Mouse (Mus musculus): ENCODE results near the gene Sec1. TPM values are rescaled to one million over a fixed set of nuclear protein-coding genes. Genes with fewer than 3 reads are reported as not detected.
A peak's percentile ranks its signal among the peaks of the same experiment; 100 is the strongest.
"Not testable (repeated sequence)": the region's sequence is repeated elsewhere in the genome, so short reads cannot be mapped to it uniquely, and the experiment has no call there.

The Sec1 gene
- total RNA-seq, 2 experiments from 2014 or later, result 1.2 to 1.7 TPM

DNA sequence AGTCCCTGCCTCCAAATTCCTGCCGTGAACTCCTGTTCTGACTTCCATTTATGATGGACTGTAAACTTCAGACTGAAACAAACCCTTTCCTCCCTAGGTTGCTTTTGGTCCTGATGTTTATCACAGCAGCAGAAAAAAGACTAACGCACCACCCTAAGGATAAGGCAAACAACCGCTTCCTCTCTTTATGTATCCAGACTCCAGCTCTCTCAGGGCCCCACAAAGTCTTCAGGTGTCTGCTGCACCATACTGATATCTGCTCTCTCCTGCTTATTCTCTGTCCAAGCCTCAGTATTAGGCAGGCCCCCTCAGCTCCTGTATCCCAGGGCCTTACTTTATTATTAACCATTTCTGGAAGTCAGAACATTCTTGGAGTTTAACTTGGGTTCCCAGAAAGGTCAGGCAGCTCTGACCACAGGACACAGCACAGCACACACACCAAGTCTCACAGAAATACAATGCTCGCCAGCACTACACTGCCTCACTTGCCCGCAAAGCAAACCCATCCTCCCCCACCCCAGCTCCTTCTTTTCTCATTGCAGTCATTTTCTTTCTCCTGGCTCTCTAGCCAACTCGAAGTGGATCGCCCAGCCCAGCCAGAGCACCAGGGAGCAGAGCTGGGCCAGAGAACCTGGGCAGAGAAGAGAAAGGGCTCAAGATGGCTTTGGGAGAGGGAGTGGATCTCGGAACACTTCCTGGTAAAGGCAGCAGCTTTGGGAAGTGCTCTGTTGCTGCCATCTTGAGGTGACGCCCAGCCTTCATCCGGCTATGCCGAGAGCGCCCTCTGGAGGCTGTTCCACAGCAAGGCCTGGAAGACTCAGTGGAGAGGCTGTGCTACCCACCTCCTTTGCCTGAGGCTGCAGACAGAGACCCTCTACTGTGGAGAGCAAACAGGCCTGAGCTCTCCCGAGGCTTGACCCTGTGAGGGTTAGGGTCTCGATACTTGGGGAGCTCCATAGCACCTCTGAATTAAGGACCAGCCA is 11.8 kb downstream of the Sec1 start:
- peak; percentile 87 to 90 for DNase-seq (ENCODE audit: low spot score in 2 of 2)

DNA sequence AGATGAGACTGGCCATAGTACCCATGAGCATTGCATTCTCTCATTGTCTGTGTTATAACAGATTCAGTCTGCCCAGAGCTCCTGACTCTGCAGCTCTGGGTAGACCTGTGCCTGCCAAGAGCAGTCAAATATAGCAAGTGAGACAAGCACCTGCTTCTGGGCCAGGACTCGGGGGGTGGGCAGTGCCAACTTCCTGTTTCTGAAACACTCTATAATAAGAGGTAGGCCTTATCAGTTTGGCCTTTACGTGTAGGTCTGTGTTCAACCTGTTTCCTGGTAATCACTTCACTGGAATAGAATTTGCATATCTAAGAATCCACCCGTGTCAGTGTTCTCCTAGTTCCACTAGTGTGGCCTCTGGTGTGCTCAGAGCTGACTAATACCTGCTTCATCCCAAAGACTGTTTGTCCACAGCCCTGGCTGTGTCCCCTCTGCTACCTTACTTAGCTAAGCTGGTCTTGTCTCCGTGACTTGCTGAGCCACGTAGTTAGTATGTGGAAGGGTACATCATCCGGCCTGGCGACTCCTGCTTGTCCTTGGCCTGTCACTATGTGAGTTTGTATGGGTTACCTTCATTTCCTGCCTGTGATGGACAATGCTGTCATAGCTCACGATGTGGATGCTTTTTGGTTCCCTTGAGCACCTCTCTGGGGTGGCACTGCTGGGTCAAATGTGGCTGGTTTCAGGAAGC is 13.0 kb downstream of the Sec1 start:
- no peak for DNase-seq (ENCODE audit: low spot score in 2 of 2)

DNA sequence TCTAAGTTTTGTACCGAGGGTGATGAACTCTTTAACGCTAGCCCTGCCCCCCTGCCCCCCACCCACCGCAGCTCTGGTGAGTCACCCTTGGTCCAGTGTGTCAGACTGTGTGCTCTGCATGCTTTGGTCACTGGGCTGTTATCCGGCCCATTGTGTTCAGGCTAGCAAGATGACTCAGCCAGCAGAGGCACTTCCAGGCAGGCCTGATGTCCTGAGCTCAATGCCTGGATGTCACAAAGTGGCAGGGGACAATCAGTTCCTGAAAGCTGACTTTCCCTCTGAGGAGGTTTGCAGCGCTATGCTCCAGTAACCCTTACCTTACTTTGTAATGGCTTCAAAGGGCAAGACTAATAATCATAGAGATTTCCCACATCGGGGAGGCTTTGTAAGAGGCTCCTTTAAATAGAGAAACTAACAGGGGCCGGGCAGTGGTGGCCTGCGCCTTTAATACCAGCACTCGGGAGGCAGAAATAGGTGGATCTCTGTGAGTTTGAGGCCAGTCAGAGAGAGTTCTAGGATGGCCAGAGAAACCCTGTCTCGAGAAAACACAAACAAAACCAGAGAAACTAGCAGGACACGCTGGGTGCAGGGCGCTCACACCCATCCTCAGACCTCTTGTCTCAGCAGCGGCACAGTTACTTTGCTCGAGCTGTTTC is 14.1 kb downstream of the Sec1 start:
- no peak for DNase-seq (ENCODE audit: low spot score in 2 of 2)

DNA sequence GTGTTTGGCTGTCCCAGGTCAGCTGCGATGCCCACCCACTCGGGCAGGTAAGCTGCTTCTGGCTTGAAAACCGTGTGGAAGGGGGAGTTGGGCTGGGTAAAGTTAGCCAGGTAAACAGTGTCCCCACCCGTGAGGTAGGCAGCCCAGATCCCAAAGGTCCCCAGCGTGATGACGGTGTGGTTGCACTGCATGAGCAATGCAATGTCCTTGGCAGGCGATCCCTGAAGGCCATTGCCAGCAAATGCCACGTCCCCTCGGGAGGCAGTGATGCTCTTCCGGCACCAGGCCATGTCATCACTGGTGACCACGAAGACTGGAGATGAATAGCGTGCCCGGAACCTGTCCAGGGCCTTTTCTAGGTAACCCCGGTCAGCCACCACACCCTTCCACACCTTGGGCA is 15.7 kb downstream of the Sec1 start:
- DNase-seq (ENCODE audit: low spot score in 2 of 2), result no peak

DNA sequence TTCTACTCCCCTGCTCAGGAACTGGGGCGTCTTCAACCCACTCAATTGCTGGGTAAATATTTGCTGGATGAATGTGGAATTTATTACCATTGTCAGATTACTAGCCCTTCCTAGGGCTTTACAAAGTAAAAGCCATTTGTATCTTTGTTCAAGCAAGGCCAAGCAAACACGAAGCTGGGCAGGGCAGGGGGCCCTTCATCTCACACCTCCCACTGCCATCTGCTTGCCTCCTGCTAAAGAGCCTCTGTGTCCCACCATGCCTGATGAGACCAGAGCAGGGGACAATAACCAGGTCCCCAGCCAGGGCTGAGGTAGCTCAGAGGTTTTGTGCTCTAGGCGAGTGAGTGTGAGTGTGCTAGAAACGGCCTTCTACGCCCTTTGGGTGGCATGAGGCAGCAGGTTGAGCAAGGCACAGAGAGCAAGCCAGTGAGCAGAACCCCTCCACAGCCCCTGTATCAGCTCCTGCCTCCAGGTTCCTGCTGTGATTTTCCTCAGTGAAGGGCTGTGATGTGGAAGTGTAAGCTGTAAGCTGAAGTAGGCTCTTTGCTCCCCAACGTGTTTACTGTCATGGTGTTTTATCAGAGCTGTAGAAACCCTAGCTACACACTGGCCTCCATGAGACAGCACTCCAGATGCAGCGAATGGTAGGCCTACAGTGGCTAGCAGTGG is 16.4 kb downstream of the Sec1 start:
- no peak for DNase-seq (ENCODE audit: low spot score in 2 of 2)

DNA sequence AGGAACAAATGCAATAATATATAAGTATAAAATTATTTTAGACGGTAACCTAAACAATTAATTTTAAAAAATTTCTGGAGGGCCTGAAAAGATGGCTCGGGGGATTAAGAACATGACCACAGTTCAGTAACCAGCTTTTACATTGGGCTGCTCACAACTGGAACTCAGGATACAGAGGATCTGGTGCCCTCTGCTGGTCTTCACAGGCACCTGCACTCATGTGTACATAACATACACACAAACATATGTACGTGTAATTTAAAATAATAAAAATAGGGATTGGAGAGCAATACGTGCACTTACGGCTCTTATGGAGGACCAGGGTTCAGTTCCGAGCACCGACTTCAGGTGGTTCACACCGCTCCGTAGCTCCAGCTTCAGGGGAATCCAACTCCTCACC is 25.3 kb downstream of the Sec1 start:
- DNase-seq (ENCODE audit: low spot score in 2 of 2), result no peak

DNA sequence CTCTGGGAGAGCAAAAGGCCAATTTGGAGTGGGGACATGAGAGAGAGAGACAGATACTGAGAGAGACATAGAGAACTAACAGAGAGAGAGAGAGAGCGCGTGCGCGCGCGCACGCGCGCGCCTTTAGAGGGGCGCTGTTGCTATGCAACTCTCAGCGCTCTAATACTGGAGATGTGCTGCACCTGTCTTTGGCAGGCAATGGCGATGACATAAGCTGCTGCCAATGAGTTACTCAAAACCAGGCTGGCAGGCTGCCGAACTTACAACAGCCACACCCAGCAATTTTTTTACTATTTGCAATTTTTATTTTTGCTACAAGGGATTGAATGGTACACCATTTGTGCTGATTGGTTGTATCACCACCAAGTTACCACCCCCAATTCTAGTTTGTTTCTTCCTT is 26.4 kb downstream of the Sec1 start:
- DNase-seq (ENCODE audit: low spot score in 2 of 2), result no peak

DNA sequence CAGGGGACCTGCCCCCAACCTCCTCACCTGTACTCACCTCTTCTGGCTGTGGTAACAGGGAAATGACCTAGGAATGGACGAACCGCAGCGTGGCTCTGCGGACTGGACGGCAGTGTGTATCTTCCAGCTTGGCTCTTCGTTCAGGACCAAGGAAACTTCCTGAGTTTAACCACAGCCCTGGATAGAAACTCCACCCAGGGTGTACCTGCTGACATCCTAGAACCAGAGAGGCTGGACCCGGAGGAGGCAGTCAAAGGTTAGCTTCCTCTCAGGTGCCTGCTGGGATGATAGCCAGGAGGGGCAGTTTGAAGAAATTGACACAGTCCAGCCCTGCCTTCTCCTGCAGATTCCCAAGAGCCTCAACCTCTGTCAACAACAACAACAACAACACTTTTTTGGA is 28.0 kb downstream of the Sec1 start, which contains the start of gene Fut2:
Fut2 (minus strand) TSS at position 234 of the 400 bp plus-strand sequence.
- no peak for DNase-seq (ENCODE audit: low spot score in 2 of 2)

DNA sequence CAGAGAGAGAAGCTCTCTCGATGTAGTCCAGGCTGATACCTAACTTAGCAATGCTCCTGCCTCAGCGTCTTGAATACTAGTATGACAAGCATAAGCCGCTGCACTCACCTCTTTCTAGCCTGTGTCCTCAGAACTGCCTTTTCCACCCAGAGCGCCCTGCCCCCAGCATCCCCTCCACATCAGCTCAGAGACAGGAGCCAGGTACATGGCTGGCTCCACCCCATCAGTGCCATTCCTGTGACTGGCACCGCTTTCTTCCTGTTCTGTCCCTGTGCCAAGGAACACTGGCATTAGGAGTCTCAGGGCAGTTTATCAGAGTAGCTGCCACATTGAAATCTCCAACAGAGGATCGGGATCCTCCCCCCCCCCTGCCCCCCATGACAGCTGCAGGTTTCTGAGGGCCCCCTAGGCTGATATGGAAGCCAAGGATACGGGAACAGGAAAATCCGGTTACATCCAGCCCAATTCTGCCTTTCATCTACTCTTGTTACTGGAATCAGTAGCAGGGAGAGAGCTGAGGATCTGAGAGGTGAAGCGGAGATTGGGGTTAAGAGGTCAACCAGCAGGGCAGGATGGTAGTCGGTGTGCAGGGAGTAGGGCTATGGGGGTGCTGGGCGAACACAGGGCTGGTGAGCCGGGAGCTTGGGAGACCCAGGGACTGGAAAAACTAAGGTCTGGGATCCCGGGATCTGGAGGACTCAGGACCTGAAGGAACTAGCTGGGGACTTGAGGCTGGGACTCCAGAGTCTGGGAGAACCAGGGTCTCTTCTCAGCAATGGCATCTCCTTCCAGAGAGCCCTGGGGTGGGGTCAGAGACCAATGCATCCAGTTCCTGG is 28.7 kb downstream of the Sec1 start:
- no peak for DNase-seq (ENCODE audit: low spot score in 2 of 2)

DNA sequence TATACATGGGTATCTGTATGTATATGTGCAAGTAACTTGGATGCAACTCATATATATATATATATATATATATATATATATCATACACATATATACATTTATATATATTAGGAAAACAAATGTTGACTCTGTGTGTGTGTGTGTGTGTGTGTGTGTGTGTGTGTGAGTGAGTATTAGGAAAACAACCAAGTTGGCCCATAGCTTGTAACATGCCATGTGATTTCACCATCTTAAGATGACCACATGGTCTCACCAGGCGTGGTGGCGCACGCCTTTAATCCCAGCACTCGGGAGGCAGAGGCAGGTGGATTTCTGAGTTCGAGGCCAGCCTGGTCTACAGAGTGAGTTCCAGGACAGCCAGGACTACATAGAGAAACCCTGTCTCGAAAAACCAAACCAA is 32.5 kb downstream of the Sec1 start:
- not testable (repeated sequence) for DNase-seq (ENCODE audit: low spot score in 2 of 2)

DNA sequence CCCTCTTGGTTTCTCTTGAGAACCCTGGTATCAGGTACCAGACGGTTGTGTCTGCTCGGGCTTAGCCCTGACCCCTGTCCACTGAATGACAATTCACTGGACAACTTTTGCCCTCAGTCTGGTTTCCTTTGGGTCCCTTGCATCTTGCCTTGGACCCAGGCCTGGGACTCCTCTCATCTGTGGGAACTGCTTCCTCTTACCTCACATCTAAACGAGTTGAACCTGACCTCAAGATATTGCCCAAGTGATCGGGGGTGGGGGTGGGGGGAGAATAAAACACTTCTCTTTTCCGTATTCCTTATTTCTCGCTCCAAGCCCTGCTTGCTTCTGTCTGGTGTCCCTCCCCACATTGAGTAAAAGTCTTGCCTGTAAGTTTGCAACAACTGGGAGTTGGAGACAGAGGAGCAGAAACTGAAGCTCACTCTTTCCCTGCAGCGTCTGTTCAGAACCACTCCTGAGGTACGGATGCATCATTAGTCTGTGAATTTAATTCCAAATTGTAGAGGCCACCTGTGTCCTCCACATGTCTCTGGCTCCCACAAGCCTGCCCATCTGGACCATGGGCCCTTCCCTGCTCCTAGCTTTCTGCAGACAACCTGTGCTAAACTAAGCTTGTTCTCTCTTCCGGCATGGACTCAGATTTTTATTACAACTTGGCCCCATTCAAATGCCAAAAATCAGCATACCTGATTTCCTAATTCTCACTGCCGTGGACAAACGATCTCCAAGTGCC is 33.3 kb downstream of the Sec1 start:
- no peak for DNase-seq (ENCODE audit: low spot score in 2 of 2)

DNA sequence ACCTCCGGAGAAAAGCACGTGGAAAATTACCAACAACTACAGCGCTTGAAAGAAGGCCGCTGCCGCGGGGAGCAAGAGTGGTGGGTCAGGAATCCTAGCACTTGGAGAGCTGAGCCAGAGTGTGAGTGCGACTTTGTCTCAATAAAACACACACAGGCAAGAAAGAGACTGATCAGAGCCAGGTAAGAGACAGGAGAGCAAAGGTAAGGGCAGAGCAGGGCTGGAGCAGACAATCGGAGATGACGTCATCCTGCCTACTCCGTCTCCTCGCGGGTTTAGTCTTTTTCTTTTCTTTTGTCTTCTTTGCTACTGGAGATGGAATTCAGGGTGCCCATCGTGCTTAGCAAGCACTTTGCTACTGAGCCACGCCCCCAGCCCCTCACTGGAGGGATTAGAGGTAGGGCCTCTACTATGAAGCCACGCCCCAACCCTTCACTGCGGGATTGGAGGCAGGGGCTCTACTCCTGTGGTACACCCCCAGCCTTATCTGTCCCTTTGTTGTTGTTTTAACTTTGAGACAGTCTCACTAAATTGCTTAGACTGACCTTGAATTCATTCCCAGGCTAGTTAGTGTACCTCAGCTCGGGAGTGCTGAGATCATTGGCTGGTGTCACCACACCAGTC is 39.7 kb downstream of the Sec1 start:
- no peak for DNase-seq (ENCODE audit: low spot score in 2 of 2)

DNA sequence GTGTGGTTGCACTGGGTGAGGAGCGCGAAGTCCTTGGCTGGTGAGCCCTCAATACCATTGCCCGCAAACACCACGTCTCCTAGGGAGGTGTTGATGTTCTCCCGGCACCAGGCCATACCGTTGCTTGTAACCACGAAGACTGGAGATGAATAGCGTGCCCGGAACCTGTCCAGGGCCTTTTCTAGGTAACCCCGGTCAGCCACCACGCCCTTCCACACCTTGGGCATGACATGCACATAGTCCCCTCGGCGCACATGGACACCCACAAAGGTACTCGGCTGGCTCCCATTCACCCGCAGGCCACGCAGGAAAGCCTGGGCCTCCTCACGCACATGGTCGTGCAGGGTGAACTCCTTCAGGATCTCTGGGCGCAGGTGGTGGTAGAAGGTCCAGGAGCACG is 43.7 kb downstream of the Sec1 start:
- not testable (repeated sequence) for DNase-seq (ENCODE audit: low spot score in 2 of 2)

DNA sequence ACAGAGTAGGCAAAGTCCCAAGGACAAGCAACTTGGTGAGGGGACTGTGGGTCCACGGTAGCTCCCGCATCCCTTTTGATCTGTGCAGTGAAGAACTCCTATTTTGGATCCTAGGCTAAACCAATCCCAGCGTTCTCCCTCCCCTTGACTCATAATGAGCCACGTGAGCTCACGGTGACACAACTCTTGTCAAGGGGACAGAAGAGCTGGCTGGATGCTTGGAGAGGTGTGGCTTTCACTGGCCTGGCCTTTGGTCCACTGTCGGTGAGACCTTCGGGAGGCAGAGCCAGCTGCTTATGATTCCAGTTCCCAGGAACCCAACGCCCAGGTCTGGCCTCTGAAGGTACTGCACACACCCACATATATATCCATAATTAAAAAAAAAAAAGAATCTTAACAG is 44.9 kb downstream of the Sec1 start:
- no peak for DNase-seq (ENCODE audit: low spot score in 2 of 2)

DNA sequence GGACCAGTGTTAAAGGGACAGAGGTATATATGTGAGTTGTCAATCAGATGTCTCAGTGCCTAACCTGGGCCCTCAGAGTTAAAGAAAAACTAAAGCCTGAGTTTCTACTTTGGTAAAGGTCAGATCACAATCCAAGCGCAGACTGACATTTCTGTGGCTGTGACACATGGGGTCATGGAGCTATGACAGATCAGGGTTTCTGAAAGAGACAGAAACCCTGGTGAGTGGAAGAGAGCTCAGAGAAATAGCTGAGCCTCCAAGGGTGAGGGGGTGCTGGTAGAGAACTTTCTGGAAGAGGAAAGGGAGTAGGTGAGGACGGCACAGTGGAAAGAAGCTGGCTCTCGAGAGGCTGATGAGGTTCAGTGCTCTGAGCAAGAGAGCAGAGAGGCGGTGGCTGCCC is 47.5 kb downstream of the Sec1 start:
- no peak for DNase-seq (ENCODE audit: low spot score in 2 of 2)

DNA sequence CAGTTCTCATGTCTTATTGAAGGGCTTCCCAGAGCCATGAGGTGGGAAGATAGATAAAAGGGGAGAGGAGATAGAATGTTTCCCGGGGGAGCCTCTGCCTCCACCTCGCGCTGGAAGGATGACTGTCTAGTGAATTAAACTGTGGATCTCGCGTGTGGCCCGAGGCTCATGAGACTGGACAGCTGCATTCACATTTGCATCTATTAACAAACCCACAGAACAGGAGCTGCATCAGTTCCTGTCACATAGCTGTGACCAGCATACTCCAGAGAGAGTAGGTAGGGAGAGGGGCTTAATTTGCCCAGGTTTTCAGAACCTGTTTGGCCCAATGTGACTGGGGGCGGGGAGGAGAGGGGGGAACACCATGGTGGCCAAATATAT is 48.6 kb downstream of the Sec1 start:
- DNase-seq (ENCODE audit: low spot score in 2 of 2), result no peak

DNA sequence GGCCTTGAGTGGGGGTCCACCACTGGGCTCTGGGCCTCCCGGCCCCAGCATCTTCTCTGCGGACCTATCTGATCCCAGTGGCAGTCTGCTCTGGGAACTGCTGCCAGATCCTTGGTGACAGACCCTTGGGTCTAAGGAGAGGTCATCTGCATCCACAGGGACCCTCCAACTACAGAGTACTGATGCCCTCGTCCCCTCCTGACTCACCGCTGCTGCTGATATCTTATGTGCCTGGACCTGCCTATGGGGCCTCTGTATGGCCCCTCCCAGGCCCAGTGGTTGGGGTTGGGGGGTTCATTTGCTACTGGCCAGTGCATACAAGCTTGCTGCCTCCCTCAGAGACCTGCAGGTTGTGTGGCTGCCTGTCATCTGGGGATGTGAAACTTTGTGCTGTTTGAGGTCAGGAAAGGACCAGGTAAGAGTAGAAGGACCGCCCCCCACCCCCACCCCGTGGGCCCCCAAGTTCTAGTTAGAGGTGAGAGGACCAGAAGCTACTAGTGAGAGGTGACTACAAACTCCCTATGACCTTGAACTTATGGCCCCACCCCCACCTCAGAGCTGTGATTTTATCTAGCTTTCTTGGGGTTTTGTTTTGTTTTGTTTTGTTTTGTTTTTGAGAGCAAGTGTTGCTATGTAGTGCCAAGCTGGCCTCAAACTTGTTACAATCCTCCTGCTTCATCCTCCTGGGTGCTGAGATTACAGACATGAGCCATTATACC is 49.2 kb downstream of the Sec1 start:
- DNase-seq (ENCODE audit: low spot score in 2 of 2), result no peak

DNA sequence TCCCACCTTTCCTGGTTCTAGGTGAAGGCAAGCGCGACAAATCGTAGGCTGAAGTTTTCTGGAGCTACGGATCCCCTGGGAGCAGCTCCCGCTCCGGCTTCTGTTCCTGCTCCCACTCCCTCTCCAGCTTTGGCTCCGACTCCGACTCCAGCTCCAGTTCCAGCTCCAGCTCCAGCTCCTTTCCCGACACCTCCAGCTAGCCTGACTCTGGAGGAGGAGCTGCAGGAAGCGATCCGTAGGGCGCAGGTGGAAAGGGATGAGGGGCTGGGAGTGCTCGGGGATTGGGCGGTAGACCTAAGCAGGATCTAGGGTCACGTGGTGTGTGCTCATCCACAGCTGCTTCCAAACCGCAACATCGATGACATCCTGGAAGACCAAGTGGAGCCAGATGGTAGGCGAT is 50.0 kb downstream of the Sec1 start:
- DNase-seq (ENCODE audit: low spot score in 2 of 2), result peak; percentile 60 to 77
